Comparison of ENCODE assay signal across 9 mouse cellular contexts in the genomic region with DNA sequence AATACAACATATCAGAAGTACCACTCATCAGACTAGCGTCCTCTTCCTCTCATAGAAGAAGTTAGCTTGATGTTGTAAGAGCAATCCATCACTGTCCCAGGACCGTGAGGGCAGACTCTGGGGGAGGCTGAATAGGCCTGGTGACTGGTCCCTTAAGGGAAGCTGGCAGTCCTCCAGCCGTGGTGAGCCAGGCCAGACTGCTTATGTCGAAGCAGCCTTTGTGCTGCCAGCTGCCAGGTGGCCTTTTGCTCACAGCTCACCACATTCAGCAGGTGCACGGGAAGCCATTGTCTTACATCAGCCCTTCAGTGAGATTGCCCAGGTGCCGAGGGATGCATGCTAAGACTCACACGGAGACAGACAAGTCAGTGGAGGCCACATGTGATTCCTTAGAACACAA.
A peak's percentile ranks its signal among the peaks of the same experiment; 100 is the strongest.
DNase-seq lines count a peak whose midpoint lies in the region; ATAC-seq lines count a peak whose summit lies in the region.
"Had no signal": no experiment of that assay in that cellular context is flagged by ENCODE, and none has a peak within 500 bp of the region (broad histone marks: within the 10 kb centered on the region; RNA-seq: fewer than 3 reads in every experiment).

No protein-coding gene starts in this region.

- WGBS in neural tube, embryonic 12.5 days, result 35% methylated on average over 7 of the region's 7 CpGs
- 17% methylated on average over 7 of the region's 7 CpGs for WGBS in neural tube, embryonic 15.5 days

- no peak overlapping the region for H3K9ac ChIP-seq in neural tube, embryonic 12.5 days
- no peak overlapping the region for H3K9ac ChIP-seq in neural tube, embryonic 15.5 days (replicated peaks)

- H3K4me1 ChIP-seq in neural tube, embryonic 12.5 days, result peaks cover 24% of the 10 kb centered on the region
- H3K4me1 ChIP-seq in neural tube, embryonic 15.5 days, result peaks cover 27% of the 10 kb centered on the region

- no peak overlapping the region for H3K4me2 ChIP-seq in neural tube, embryonic 12.5 days (replicated peaks)
- no peak overlapping the region for H3K4me2 ChIP-seq in neural tube, embryonic 15.5 days

- no peaks in the 10 kb centered on the region for H3K36me3 ChIP-seq in neural tube, embryonic 12.5 days
- H3K36me3 ChIP-seq in neural tube, embryonic 15.5 days, result no peaks in the 10 kb centered on the region

- no peak overlapping the region for H3K27ac ChIP-seq in neural tube, embryonic 12.5 days
- H3K27ac ChIP-seq in neural tube, embryonic 15.5 days (replicated peaks), result no peak overlapping the region

- intact Hi-C loops in gastrocnemius, postnatal 14 days (cut with DNase I; ENCODE audit: low total_unique reads), result no loop called here

- DNase-seq in gastrocnemius, postnatal 10 days, result peak; percentile 21
- DNase-seq in gastrocnemius, postnatal 14 days, result no peak
- peak; percentile 76 to 78 for DNase-seq in cerebellum, postnatal 10 days
- peak; percentile 16 to 43 for DNase-seq in kidney, postnatal 25 days
- no peak for DNase-seq in layer of hippocampus, adult 11-12 months (ENCODE audit: low spot score)

- no peaks in the 10 kb centered on the region for H3K27me3 ChIP-seq in neural tube, embryonic 12.5 days (replicated peaks)
- no peaks in the 10 kb centered on the region for H3K27me3 ChIP-seq in neural tube, embryonic 15.5 days (replicated peaks)

- no peaks in the 10 kb centered on the region for H3K9me3 ChIP-seq in neural tube, embryonic 12.5 days
- H3K9me3 ChIP-seq in neural tube, embryonic 15.5 days (replicated peaks), result no peaks in the 10 kb centered on the region

- ATAC-seq in neural tube, embryonic 12.5 days (ENCODE audit: low FRiP score, low read depth), result peak; percentile 88
- ATAC-seq in neural tube, embryonic 15.5 days (ENCODE audit: low FRiP score), result no peak
- no peak for ATAC-seq in granulocyte monocyte progenitor cell, adult 5-6 weeks (replicated peaks; ENCODE audit: poor library complexity, severe bottlenecking)
- ATAC-seq: lung, postnatal 0 days had no signal

- no peak overlapping the region for H3K4me3 ChIP-seq in neural tube, embryonic 12.5 days
- no peak overlapping the region for H3K4me3 ChIP-seq in neural tube, embryonic 15.5 days (replicated peaks)

Comparison
In these comparisons a context has a peak if more than half of its experiments do, and no peak if none do; other contexts are left out.
1. DNase-seq: peak in gastrocnemius, postnatal 10 days (single experiment), cerebellum, postnatal 10 days (2 of 2) and kidney, postnatal 25 days (2 of 2); none in gastrocnemius, postnatal 14 days (single experiment) and layer of hippocampus, adult 11-12 months (single experiment).